Mouse (Mus musculus) embryonic facial prominence, embryonic 15.5 days (tissue): ENCODE results near the gene Mrm2. TPM values are rescaled to one million over a fixed set of nuclear protein-coding genes. Genes with fewer than 3 reads are reported as not detected.

Experiments used
- polyA plus RNA-seq: library from polyadenylated mRNA; unstranded; fragments of >200 nt; fragmentation: Nextera tagmentation; extraction: Ambion mirVana; gene quantifications from 2 replicates; pipeline ENCODE4 v1.2.1, GENCODE M21; 2015

The Mrm2 gene
- polyA plus RNA-seq, 1 experiment from 2014 or later: 20.4 TPM

Other genes with a start within 250 kb of the Mrm2 start
- gene Mad1l1, start 10.3 kb downstream of the Mrm2 start, polyA plus RNA-seq: 48.2 and 49.7 TPM in 2 replicates
- 39.2 and 46.9 TPM in 2 replicates for gene Nudt1, start 10.2 kb downstream of the Mrm2 start, polyA plus RNA-seq
- 21.2 and 23.3 TPM in 2 replicates for gene Snx8, start 57.4 kb upstream of the Mrm2 start, polyA plus RNA-seq
- 126 and 130 TPM in 2 replicates for gene Eif3b, start 87.4 kb upstream of the Mrm2 start, polyA plus RNA-seq
- 0.20 and 0.47 TPM in 2 replicates for gene Gm4869, start 113.7 kb upstream of the Mrm2 start, polyA plus RNA-seq
- gene Chst12, start 173.7 kb upstream of the Mrm2 start, polyA plus RNA-seq: 28.9 and 30.6 TPM in 2 replicates
- not detected in 2 replicates for gene Grifin, start 233.2 kb upstream of the Mrm2 start, polyA plus RNA-seq